Mouse (Mus musculus) limb, embryonic 11.5 days (tissue): ENCODE results near the gene Clptm1. TPM values are rescaled to one million over a fixed set of nuclear protein-coding genes. Genes with fewer than 3 reads are reported as not detected.
"Not testable (repeated sequence)": the region's sequence is repeated elsewhere in the genome, so short reads cannot be mapped to it uniquely, and the experiment has no call there.

Experiments
- ATAC-seq: fragments of 200-750 bp; cut with Nextera tagmentation; 2 replicates; pipeline ENCODE4 v1.8.0; 2017; ENCODE audit warnings: low read depth; ENCODE audit not compliant: insufficient number of reproducible peaks, low FRiP score, low TSS enrichment
- DNase-seq: peaks from one replicate; pipeline ENCODE4 v3.0.0-alpha.2; 2015; ENCODE audit warnings: low spot score
- H3K27ac ChIP-seq: fragments of 300-500 bp; sonication (generic); replicated peaks from 2 replicates; pipeline ENCODE4 v1.5.1; 2014; ENCODE audit warnings: low read depth, mild to moderate bottlenecking, low read length
- H3K27me3 ChIP-seq: fragments of 300-500 bp; sonication (generic); 2 replicates; pipeline ENCODE4 v1.6.1; 2014; ENCODE audit warnings: mild to moderate bottlenecking, low read length, mixed read lengths; ENCODE audit not compliant: control insufficient read depth, insufficient read depth
- H3K36me3 ChIP-seq: fragments of 300-500 bp; sonication (generic); 2 replicates; pipeline ENCODE4 v1.6.1; 2014; ENCODE audit warnings: mild to moderate bottlenecking, low read length, moderate library complexity, mixed read lengths; ENCODE audit not compliant: control insufficient read depth, insufficient read depth
- H3K4me1 ChIP-seq: fragments of 300-500 bp; sonication (generic); 2 replicates; pipeline ENCODE4 v1.6.1; 2014; ENCODE audit warnings: low read length, mixed read lengths; ENCODE audit not compliant: control insufficient read depth, insufficient read depth
- H3K4me2 ChIP-seq: fragments of 300-500 bp; sonication (generic); 2 replicates; pipeline ENCODE4 v1.6.1; 2014; ENCODE audit warnings: low read depth, mild to moderate bottlenecking, moderate library complexity; ENCODE audit not compliant: severe bottlenecking
- H3K4me3 ChIP-seq: fragments of 300-500 bp; sonication (generic); 2 replicates; pipeline ENCODE4 v1.5.1; 2014; ENCODE audit warnings: low read depth, low read length
- H3K9ac ChIP-seq: fragments of 300-500 bp; sonication (generic); 2 replicates; pipeline ENCODE4 v1.6.1; 2014; ENCODE audit warnings: mild to moderate bottlenecking, low read length
- H3K9me3 ChIP-seq: fragments of 300-500 bp; sonication (generic); 2 replicates; pipeline ENCODE4 v1.6.1; 2016; ENCODE audit warnings: low read length; ENCODE audit not compliant: control insufficient read depth
- WGBS: fragments of 180-500 bp; shearing (Covaris S2); extraction: QIAGEN DNeasy Blood & Tissue Kit; methylation state at CpG from one replicate; pipeline ENCODE4 v1.1.7; 2014; 5-methylcytosine and 5-hydroxymethylcytosine counted together
- polyA plus RNA-seq: library from polyadenylated mRNA; unstranded; fragments of >200 nt; fragmentation: Nextera tagmentation; extraction: Ambion mirVana; gene quantifications from 2 replicates; pipeline ENCODE4 v1.2.1, GENCODE M21; 2014

Clptm1 gene
- polyA plus RNA-seq, 1 experiment from 2014 or later = 97.3 TPM

DNA sequence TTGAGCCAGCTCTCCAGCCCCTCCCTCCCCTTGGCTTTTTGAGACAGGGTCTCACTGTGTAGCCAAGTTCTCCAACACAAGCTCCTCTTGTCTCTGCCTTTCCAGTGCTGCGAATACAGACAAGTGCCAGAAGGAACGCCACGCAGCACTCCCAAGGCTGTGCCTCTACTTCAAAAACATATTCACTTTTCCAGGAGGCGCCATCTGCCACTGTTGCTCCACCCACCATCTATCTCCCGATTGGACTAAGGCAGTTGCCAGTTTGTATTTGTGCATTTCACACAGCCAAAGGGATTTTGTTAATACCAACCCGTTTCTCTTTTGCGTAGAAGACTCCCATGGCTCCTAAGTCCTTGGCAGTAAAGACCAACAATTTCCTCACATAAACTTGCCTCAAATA is 44.0 kb downstream of the Clptm1 start:
- no peaks in the 10 kb centered on the region for H3K9me3 ChIP-seq
- H3K4me3 ChIP-seq = no peak overlapping the region
- H3K36me3 ChIP-seq = no peaks in the 10 kb centered on the region
- H3K27me3 ChIP-seq = 0 out of 2 replicates have a peak, but pooled peaks cover 5% of the 10 kb centered on the region
- H3K4me1 ChIP-seq = no peaks in the 10 kb centered on the region
- H3K27ac ChIP-seq = no peak overlapping the region
- 82% methylated on average over 7 of the region's 7 CpGs for WGBS
- no peak overlapping the region for H3K4me2 ChIP-seq
- ATAC-seq (no peak), DNase-seq (no peak)
- no peak overlapping the region for H3K9ac ChIP-seq

DNA sequence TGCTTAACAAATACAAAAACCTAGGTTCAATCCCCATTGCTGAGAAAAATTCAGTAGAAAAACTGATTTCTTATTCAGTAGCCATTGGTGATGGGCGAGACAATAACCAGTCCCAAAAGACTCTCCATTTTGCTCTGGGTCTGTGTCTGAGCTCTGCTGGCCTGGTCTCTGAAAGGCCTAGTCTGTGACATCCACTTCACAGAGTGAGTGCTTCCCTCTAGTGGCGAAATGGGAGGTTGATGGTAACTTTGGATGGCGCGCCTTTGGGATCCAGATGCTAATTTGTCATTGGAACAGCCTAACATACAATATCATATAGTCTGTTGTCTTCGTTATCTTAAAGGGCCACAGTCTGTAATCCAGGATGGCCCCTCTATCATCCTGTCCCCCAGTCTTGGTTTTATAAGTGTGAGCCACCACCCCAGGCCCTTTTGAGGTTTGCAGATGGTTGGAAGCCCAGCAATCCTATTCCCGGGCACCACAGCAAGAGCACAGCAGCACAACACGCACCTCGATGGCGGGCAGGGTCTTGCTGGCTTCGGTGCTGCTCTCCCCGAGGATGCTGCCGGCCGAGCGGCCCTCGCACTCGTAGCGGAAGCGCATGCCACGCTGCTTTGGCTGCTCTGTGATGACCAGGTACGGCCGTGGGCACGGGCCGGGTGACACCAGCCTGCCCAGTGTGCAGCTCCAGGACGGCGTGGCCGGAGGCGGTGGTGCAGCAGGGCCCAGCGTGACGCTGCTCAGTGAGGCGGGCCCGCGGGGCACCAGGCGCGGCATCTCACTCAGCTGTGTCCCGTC is 45.6 kb downstream of the Clptm1 start:
- H3K27ac ChIP-seq = no peak overlapping the region

DNA sequence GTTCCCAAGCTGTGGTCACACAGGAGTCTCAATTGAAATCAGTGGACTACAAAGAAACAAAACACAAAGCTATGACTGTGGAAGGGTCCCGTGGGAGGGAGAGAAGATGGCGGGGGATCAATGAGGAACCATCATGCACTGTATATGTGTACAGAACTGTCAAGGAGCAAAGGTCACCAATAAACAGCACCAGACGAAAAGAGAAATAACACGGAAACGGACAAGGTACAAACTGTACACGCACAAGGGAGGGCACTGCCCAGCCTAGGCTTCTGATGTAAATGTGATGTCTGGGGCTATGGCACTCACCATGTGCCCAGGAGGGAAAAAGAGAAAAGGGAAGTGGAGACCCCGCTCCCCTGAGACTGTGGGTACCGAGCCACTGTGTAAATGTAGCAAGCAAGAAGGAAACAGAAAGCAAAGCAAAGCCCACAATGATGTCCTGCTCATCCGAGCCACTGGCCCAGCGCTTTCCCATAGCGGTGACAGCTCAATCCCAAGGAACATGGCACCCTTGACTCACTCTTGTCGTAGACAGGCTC is 49.7 kb downstream of the Clptm1 start:
- H3K27ac ChIP-seq = no peak overlapping the region
- 90% methylated on average over 12 of the region's 12 CpGs for WGBS
- no peak for ATAC-seq
- H3K4me1 ChIP-seq = no peaks in the 10 kb centered on the region
- 0 out of 2 replicates have a peak, but pooled peaks cover 5% of the 10 kb centered on the region for H3K27me3 ChIP-seq
- no peak overlapping the region for H3K4me2 ChIP-seq
- no peaks in the 10 kb centered on the region; the same call in 1 of the 2 replicates for H3K36me3 ChIP-seq
- no peak overlapping the region for H3K4me3 ChIP-seq
- no peak for DNase-seq
- no peaks in the 10 kb centered on the region for H3K9me3 ChIP-seq
- no peak overlapping the region for H3K9ac ChIP-seq

More for the DNA sequence above, 45.6 kb downstream of the Clptm1 start:
- WGBS = 8% methylated on average over 35 of the region's 35 CpGs
- ATAC-seq = peak; percentile 76
- no peaks in the 10 kb centered on the region for H3K9me3 ChIP-seq
- H3K4me1 ChIP-seq = no peaks in the 10 kb centered on the region
- no peaks in the 10 kb centered on the region; the same call in 1 of the 2 replicates for H3K36me3 ChIP-seq
- peak; percentile 86 for DNase-seq
- H3K9ac ChIP-seq = peak overlapping the region; percentile 58
- peak overlapping the region; percentile 58 for H3K4me2 ChIP-seq
- 0 out of 2 replicates have a peak, but pooled peaks cover 5% of the 10 kb centered on the region for H3K27me3 ChIP-seq
- peak overlapping the region; percentile 19; the same call in 1 of the 2 replicates for H3K4me3 ChIP-seq

DNA sequence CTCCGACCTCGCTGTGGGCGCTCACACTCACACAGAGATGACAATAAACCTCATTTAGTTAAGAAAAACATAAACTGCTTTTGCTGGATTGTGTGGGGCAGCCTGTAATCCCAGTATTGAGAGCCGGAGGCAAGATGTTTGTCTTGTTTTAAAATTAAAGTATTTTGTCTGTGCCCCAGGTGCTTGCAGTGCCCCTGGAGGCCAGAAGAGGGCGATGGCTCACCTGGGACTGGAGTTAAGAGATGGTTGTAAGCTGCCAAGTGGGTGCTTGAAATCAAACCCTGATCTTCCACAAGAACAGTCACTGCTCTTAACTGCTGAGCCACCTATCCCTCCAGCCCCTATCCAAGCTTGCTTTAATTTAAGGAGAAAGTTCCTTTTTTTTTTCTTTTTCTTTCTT is 53.9 kb downstream of the Clptm1 start:
- 78% methylated on average over 5 of the region's 5 CpGs for WGBS
- Histone ChIP-seq H3K4me3 (no peak overlapping the region), H3K9ac (no peak overlapping the region), H3K9me3 (no peaks in the 10 kb centered on the region), H3K4me2 (no peak overlapping the region), H3K4me1 (no peaks in the 10 kb centered on the region), H3K36me3 (no peaks in the 10 kb centered on the region; the same call in 1 of the 2 replicates), H3K27ac (no peak overlapping the region), H3K27me3 (no peaks in the 10 kb centered on the region)
- DNase-seq (no peak), ATAC-seq (no peak)

DNA sequence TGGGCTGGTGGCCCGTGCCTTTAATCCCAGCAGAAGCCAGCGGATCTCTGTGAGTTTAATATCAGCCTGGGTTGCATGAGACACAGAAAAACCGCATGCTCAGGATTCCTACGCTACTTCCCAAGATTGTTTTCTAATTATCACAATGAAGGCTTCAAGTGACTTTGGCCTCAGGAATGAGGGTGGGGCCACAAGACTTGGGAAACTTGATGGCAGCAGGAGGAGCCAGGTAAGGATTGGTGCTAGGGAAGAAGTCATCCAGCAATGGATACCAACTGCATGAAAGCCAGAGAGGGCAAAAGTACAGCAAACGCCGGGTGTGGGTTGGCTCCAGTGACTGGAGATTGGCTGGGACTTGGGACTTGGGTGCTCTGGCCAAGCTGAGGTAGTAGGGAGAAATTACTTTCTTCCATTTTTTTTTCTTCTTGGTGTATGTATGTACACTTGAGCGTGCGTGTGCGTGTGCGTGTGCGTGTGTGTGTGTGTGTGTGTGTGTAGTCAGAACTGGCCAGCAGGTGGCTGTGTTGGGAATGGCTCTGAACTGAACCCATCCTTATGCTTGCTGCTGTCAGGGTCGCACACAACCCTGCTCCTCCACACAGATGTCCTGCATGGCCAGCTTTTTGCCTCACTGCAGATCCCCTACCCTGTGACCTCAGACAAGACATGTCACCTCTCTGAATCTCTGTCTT is 55.0 kb downstream of the Clptm1 start:
- no peaks in the 10 kb centered on the region for H3K4me1 ChIP-seq
- H3K27ac ChIP-seq = no peak overlapping the region
- H3K4me3 ChIP-seq = no peak overlapping the region
- H3K36me3 ChIP-seq = no peaks in the 10 kb centered on the region; the same call in 1 of the 2 replicates
- 94% methylated on average over 12 of the region's 12 CpGs for WGBS
- no peak for DNase-seq
- no peak overlapping the region for H3K9ac ChIP-seq
- H3K4me2 ChIP-seq = no peak overlapping the region
- no peaks in the 10 kb centered on the region for H3K27me3 ChIP-seq
- H3K9me3 ChIP-seq = no peaks in the 10 kb centered on the region
- no peak for ATAC-seq

DNA sequence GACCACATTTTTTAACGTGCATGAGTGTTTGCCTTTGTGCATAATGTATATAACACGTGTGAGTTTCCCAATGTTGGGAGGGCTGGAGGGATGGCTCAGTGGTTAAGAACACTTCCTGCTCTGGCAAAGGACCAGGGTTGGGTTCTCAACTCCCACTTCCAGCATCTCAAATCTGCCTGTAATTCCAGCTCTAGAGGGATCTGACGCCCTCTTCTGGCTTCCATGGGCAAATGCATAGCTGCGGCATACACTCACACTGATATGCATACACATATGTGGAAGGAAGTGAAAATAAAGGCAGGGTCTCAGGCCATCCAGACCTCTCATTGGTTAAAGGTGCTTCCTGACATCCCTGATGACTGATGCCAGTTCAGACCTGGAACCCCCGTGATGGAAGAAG is 57.5 kb downstream of the Clptm1 start:
- WGBS = 84% methylated on average over 5 of the region's 5 CpGs
- Histone ChIP-seq H3K4me1 (peaks cover 11% of the 10 kb centered on the region), H3K27me3 (no peaks in the 10 kb centered on the region), H3K9me3 (no peaks in the 10 kb centered on the region), H3K4me3 (no peak overlapping the region), H3K4me2 (no peak overlapping the region), H3K36me3 (no peaks in the 10 kb centered on the region; the same call in 1 of the 2 replicates), H3K27ac (no peak overlapping the region), H3K9ac (no peak overlapping the region)
- DNase-seq = no peak
- ATAC-seq = no peak

DNA sequence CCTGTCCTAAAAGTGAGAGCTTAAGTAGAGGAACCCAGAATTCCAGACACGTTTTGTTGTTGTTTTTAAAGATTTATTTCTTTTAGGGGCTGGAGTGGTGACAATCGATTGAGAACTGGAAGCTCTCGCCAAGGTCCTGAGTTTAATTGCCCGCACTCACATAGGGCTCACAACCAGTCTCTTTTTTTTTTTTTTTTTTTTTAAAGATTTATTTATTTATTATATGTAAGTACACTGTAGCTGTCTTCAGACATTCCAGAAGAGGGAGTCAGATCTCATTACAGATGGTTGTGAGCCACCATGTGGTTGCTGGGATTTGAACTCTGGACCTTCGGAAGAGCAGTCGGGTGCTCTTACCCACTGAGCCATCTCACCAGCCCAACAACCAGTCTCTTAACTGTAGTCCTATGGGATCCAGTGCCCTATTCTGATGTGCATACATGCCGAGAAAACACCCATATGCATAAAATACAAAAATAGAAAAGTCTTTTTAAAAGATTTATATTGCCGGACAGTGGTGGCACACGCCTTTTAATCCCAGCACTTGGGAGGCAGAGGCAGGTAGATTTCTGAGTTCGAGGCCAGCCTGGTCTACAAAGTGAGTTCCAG is 60.1 kb downstream of the Clptm1 start:
- H3K27ac ChIP-seq, H3K9ac ChIP-seq, DNase-seq, H3K9me3 ChIP-seq, H3K27me3 ChIP-seq, H3K36me3 ChIP-seq: not testable (repeated sequence)
- 59% methylated on average over 10 of the region's 10 CpGs for WGBS
- Histone ChIP-seq H3K4me3 (peak overlapping the region; percentile 94), H3K4me2 (peak overlapping the region; percentile 84), H3K4me1 (peaks cover 11% of the 10 kb centered on the region)
- peak; percentile 18 for ATAC-seq
